Mouse (Mus musculus) 416B (cell line): Measurements from ENCODE around the gene Notch1.
A peak's percentile ranks its signal among the peaks of the same experiment; 100 is the strongest.

Experiments
- DNase-seq: peaks from one replicate; pipeline ENCODE4 v3.0.0; 2011; ENCODE audit warnings: low read depth

The Notch1 gene

DNA sequence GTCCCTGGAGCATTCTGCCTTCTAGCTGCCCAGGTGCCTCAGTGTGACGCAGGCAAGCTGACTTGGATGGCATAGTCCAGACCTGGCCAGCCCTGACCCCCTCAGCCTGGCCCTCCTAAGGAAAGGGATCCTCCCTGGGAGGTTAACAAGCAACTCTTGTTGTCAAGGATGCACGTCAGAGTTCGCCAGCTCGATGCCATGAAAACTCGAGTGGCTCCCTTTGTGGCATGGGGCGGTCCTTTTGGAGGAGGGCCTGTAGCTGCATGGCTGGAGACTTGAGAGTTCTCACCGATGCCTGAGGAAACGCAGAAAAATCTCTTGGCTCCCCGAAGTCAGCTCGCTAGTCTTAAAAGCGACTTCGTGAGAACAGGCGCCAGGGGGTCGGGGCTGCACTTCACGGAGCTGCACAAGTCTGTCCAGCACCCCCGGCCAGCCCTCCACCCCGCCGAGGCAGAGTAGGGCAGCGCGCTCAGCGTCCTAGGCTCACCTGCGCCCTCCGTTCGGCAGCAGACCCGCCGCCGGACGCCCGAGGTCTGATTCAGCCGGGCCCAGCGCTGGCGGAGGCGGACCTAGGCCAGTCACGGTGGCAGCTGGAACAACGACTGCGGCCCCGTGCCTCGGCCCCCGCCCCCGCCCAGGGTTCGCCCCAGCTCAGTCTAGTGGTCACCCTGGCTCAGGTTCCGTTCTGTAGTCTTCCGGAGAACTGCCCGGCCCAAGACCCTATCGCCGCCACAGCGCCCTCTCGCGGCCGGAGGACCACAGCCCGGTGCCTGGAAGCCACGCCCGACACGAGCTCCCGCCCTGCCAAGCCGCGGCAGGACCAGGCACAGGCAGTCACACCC lies 107.7 kb downstream of the Notch1 start, which contains the start of gene Inpp5e:
Gene Inpp5e, minus strand, starts transcription at position 689 of the 842 bp plus-strand sequence.
- DNase-seq, result peak; percentile 94
